20 mouse cellular contexts compared by ENCODE assay signal in the genomic region with DNA sequence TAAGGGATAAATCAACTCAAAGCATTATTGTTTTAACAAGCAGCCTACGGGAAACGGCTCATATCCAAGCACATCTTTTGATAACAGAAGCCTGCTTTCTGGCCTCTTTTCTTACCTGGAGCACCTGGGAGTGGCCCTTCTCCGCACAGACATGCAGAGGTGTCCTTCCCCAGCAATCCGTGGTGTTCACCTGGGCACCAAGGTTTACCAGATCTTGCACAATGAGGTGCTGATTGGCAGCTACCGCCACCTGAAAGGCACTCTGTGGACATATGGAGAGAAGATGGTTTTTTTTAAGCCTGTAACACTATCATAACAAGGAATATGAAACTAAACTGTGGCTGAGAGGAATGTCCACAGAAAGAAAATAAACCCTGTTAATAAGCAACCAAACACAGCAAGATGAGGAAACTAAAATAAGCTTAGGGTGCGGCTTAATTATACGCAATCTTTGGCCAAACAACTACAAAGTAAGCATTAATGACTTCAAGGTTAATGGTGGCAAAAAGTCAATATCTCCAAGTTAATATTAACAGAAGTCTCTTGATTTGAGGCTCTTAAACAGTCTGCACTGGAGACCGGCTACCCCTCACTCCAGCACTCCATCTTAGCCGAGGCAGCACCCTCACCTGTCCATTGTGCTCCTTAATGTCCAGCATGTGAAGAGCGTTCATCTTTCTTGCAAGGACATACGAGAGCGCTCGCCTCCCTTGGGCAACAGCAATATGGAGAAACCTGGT. TPM values are rescaled to one million over a fixed set of nuclear protein-coding genes. Genes with fewer than 3 reads are reported as not detected.
DNase-seq lines count a peak whose midpoint lies in the region; ATAC-seq and TF ChIP-seq lines count a peak whose summit lies in the region.
"Had no signal": no experiment of that assay in that cellular context is flagged by ENCODE, and none has a peak within 500 bp of the region (broad histone marks: within the 10 kb centered on the region; RNA-seq: fewer than 3 reads in every experiment).

No protein-coding gene starts in this region.

- peak; percentile 97 for DNase-seq in liver, adult 2 months (ENCODE audit: extremely low read depth, low read depth, low spot score)
- peak; percentile 44 to 72 for DNase-seq in kidney, postnatal 36 days
- DNase-seq in hindbrain, embryonic 14.5 days (ENCODE audit: low spot score): no peak
- DNase-seq in left cerebral cortex, adult 9 months (ENCODE audit: low spot score in 2 of 2): no peak
- DNase-seq in hindbrain, embryonic 10.5 days (ENCODE audit: low spot score): no peak
- DNase-seq: adrenal gland, adult 8-10 months; B cell, adult 2 months; cerebellum, adult 8-10 months; gastrocnemius, postnatal 25 days; heart, postnatal 36 days; left cerebral cortex, postnatal 4 days; thymus, adult 2 months had no signal

- H3K27ac ChIP-seq in liver, adult 2 months (replicated peaks; ENCODE audit: insufficient read depth, low read depth, low read length): peak overlapping the region; percentile 56
- H3K27ac ChIP-seq in liver, embryonic 12.5 days: no peak overlapping the region
- H3K27ac ChIP-seq in intestine, embryonic 16.5 days (ENCODE audit: low read length): peak overlapping the region; percentile 82
- H3K27ac ChIP-seq in small intestine, adult 2 months (ENCODE audit: insufficient read depth, low read depth, low read length): peak overlapping the region; percentile 92
- H3K27ac ChIP-seq in hindbrain, embryonic 14.5 days: no peak overlapping the region
- no peak overlapping the region for H3K27ac ChIP-seq in hindbrain, embryonic 10.5 days
- H3K27ac ChIP-seq: embryonic facial prominence, embryonic 15.5 days; kidney, postnatal 0 days; macrophage; midbrain, embryonic 13.5 days had no signal

- H3K27me3 ChIP-seq in liver, adult 2 months (ENCODE audit: control insufficient read depth, insufficient read depth, low read length): no peaks in the 10 kb centered on the region
- peaks cover 14% of the 10 kb centered on the region for H3K27me3 ChIP-seq in liver, embryonic 12.5 days (replicated peaks)
- no peaks in the 10 kb centered on the region for H3K27me3 ChIP-seq in intestine, embryonic 16.5 days (replicated peaks; ENCODE audit: control insufficient read depth, insufficient read depth, low read length)
- H3K27me3 ChIP-seq in small intestine, adult 2 months (ENCODE audit: control insufficient read depth, insufficient read depth, low read length): no peaks in the 10 kb centered on the region
- 0 out of 2 replicates have a peak, but pooled peaks cover 5% of the 10 kb centered on the region for H3K27me3 ChIP-seq in hindbrain, embryonic 14.5 days (ENCODE audit: control insufficient read depth, insufficient read depth, low read length)
- 0 out of 2 replicates have a peak, but pooled peaks cover 2% of the 10 kb centered on the region for H3K27me3 ChIP-seq in hindbrain, embryonic 10.5 days (ENCODE audit: insufficient read depth, poor library complexity, severe bottlenecking)
- H3K27me3 ChIP-seq: embryonic facial prominence, embryonic 15.5 days had no signal

- no peak for TF ChIP-seq POLR2A in liver, adult 2 months (IDR thresholded peaks at IDR 0.05; ENCODE audit: extremely low read depth, insufficient read depth, low read length)
- peak; percentile 42; the same call in 1 of the 2 replicates for TF ChIP-seq POLR2A in small intestine, adult 2 months (IDR thresholded peaks at IDR 0.05; ENCODE audit: low read depth, low read length)

- H3K9ac ChIP-seq in liver, adult 2 months (ENCODE audit: low read depth, low read length): peak overlapping the region; percentile 19
- no peak overlapping the region for H3K9ac ChIP-seq in liver, embryonic 12.5 days
- H3K9ac ChIP-seq in intestine, embryonic 16.5 days (ENCODE audit: low read depth, low read length): no peak overlapping the region
- H3K9ac ChIP-seq in hindbrain, embryonic 14.5 days: no peak overlapping the region
- H3K9ac ChIP-seq: embryonic facial prominence, embryonic 15.5 days; midbrain, embryonic 13.5 days had no signal

- H3K4me3 ChIP-seq in liver, adult 2 months (ENCODE audit: insufficient read depth, low read depth, low read length): peak overlapping the region; percentile 3; the same call in 1 of the 2 replicates
- H3K4me3 ChIP-seq in liver, embryonic 12.5 days: no peak overlapping the region
- H3K4me3 ChIP-seq in intestine, embryonic 16.5 days (ENCODE audit: low read length): 0 out of 2 replicates have a peak overlapping the region, but pooled peaks have one; percentile 19
- peak overlapping the region; percentile 53 for H3K4me3 ChIP-seq in small intestine, adult 2 months (ENCODE audit: low read depth, low read length)
- H3K4me3 ChIP-seq in hindbrain, embryonic 14.5 days (replicated peaks; ENCODE audit: low read length): no peak overlapping the region
- H3K4me3 ChIP-seq in hindbrain, embryonic 10.5 days: no peak overlapping the region
- H3K4me3 ChIP-seq: embryonic facial prominence, embryonic 15.5 days; midbrain, embryonic 13.5 days had no signal

- 31% methylated on average over 13 of the region's 13 CpGs for WGBS in liver, adult 2 months
- WGBS in liver, embryonic 12.5 days (ENCODE audit: insufficient replicate concordance): 81% methylated on average over 13 of the region's 13 CpGs
- WGBS in intestine, embryonic 16.5 days: 67% methylated on average over 13 of the region's 13 CpGs
- WGBS in small intestine, adult 2 months: 33% methylated on average over 13 of the region's 13 CpGs
- WGBS in hindbrain, embryonic 14.5 days: 95% methylated on average over 13 of the region's 13 CpGs
- 93% methylated on average over 13 of the region's 13 CpGs for WGBS in hindbrain, embryonic 10.5 days

- H3K9me3 ChIP-seq in liver, embryonic 12.5 days (replicated peaks): no peaks in the 10 kb centered on the region
- H3K9me3 ChIP-seq in intestine, embryonic 16.5 days (ENCODE audit: control insufficient read depth, low read length): no peaks in the 10 kb centered on the region
- 0 out of 2 replicates have a peak, but pooled peaks cover 8% of the 10 kb centered on the region for H3K9me3 ChIP-seq in hindbrain, embryonic 14.5 days (ENCODE audit: control insufficient read depth, low read length)
- no peaks in the 10 kb centered on the region for H3K9me3 ChIP-seq in hindbrain, embryonic 10.5 days
- H3K9me3 ChIP-seq: embryonic facial prominence, embryonic 15.5 days; midbrain, embryonic 13.5 days had no signal

- peaks cover 11% of the 10 kb centered on the region; the same call in 1 of the 2 replicates for H3K4me1 ChIP-seq in liver, adult 2 months (ENCODE audit: control insufficient read depth, insufficient read depth, low read length)
- H3K4me1 ChIP-seq in liver, embryonic 12.5 days: peaks cover 7% of the 10 kb centered on the region
- peaks cover 19% of the 10 kb centered on the region; the same call in 1 of the 2 replicates for H3K4me1 ChIP-seq in intestine, embryonic 16.5 days (ENCODE audit: control insufficient read depth, insufficient read depth, low read length)
- peaks cover 13% of the 10 kb centered on the region for H3K4me1 ChIP-seq in small intestine, adult 2 months (ENCODE audit: control insufficient read depth, insufficient read depth, insufficient read length, low read length)
- H3K4me1 ChIP-seq in hindbrain, embryonic 14.5 days (replicated peaks; ENCODE audit: control insufficient read depth, insufficient read depth, low read length): 0 out of 2 replicates have a peak, but pooled peaks cover 9% of the 10 kb centered on the region
- peaks cover 16% of the 10 kb centered on the region for H3K4me1 ChIP-seq in hindbrain, embryonic 10.5 days (replicated peaks)

- H3K4me2 ChIP-seq in liver, embryonic 12.5 days: no peak overlapping the region
- peak overlapping the region; percentile 32 for H3K4me2 ChIP-seq in intestine, embryonic 16.5 days (ENCODE audit: low read depth, low read length)
- H3K4me2 ChIP-seq in hindbrain, embryonic 14.5 days (replicated peaks): no peak overlapping the region
- H3K4me2 ChIP-seq: embryonic facial prominence, embryonic 15.5 days; heart, embryonic 11.5 days; midbrain, embryonic 13.5 days had no signal

- no peak for ATAC-seq in liver, embryonic 12.5 days
- peak; percentile 90 for ATAC-seq in intestine, embryonic 16.5 days
- ATAC-seq in hindbrain, embryonic 14.5 days (ENCODE audit: low FRiP score): no peak
- ATAC-seq: midbrain, embryonic 13.5 days had no signal

- H3K79me2 ChIP-seq in liver, adult 2 months (ENCODE audit: control insufficient read depth, insufficient read depth, low read length): peaks cover 14% of the 10 kb centered on the region; the same call in 1 of the 2 replicates

- H3K36me3 ChIP-seq in liver, adult 2 months (ENCODE audit: control insufficient read depth, insufficient read depth, low read length): peaks cover 56% of the 10 kb centered on the region
- peaks cover 60% of the 10 kb centered on the region for H3K36me3 ChIP-seq in liver, embryonic 12.5 days
- H3K36me3 ChIP-seq in intestine, embryonic 16.5 days (ENCODE audit: control insufficient read depth, insufficient read depth, low read length): peaks cover 35% of the 10 kb centered on the region
- H3K36me3 ChIP-seq in small intestine, adult 2 months (ENCODE audit: control insufficient read depth, insufficient read depth, low read length): peaks cover 64% of the 10 kb centered on the region
- peaks cover 61% of the 10 kb centered on the region for H3K36me3 ChIP-seq in hindbrain, embryonic 14.5 days (replicated peaks; ENCODE audit: control insufficient read depth, insufficient read depth)
- peaks cover 68% of the 10 kb centered on the region for H3K36me3 ChIP-seq in hindbrain, embryonic 10.5 days

- TF ChIP-seq CTCF in liver, adult 2 months (IDR thresholded peaks at IDR 0.05; ENCODE audit: low read depth, low read length): no peak
- TF ChIP-seq CTCF in small intestine, adult 2 months (IDR thresholded peaks at IDR 0.05; ENCODE audit: extremely low read depth, insufficient read length, insufficient replicate concordance, low read depth, low read length): no peak

RNA-seq across cellular contexts. Expression of a gene that starts 22.3 kb away (rescaled TPM):
- 3.7 and 4.2 TPM in 2 replicates for total RNA-seq in liver, adult 2 months (2014; rRNA removed)
- 4.1 and 4.5 TPM in 2 replicates for polyA plus RNA-seq in liver, adult 2 months (2012; rRNA removed)
- 2.4 and 2.6 TPM in 2 replicates for polyA plus RNA-seq in liver, embryonic 12.5 days (2016; fragmentation: Nextera tagmentation; extraction: Ambion mirVana)
- polyA plus RNA-seq in intestine, embryonic 16.5 days (2015; fragmentation: Nextera tagmentation; extraction: Ambion mirVana): 8.8 and 10.2 TPM in 2 replicates
- 38.6 and 53.2 TPM in 2 replicates for polyA plus RNA-seq in small intestine, adult 2 months (2012; rRNA removed)
- 2.0 TPM in 2 replicates for polyA plus RNA-seq in hindbrain, embryonic 14.5 days (2014; fragmentation: Nextera tagmentation; extraction: Ambion mirVana)
- polyA plus RNA-seq in hindbrain, embryonic 10.5 days (2016; fragmentation: Nextera tagmentation; extraction: Ambion mirVana): 1.1 and 1.4 TPM in 2 replicates

Comparison
In these comparisons a context has a peak if more than half of its experiments do, and no peak if none do; other contexts are left out.
1. H3K27ac ChIP-seq: peak in liver, adult 2 months (single experiment), intestine, embryonic 16.5 days (single experiment) and small intestine, adult 2 months (single experiment); none in liver, embryonic 12.5 days (single experiment), hindbrain, embryonic 14.5 days (single experiment) and hindbrain, embryonic 10.5 days (single experiment).
2. H3K4me3 ChIP-seq: peak in liver, adult 2 months (single experiment), intestine, embryonic 16.5 days (single experiment) and small intestine, adult 2 months (single experiment); none in liver, embryonic 12.5 days (single experiment), hindbrain, embryonic 14.5 days (single experiment) and hindbrain, embryonic 10.5 days (single experiment).
3. DNase-seq: peak in liver, adult 2 months (single experiment) and kidney, postnatal 36 days (2 of 2); none in hindbrain, embryonic 14.5 days (single experiment), left cerebral cortex, adult 9 months (0 of 2) and hindbrain, embryonic 10.5 days (single experiment).